Mouse (Mus musculus) cerebellum, adult 2 months (tissue): ENCODE measurements around the gene Ceacam2.
"Not testable (repeated sequence)": the region's sequence is repeated elsewhere in the genome, so short reads cannot be mapped to it uniquely, and the experiment has no call there.

Experiments
- CTCF ChIP-seq: fragments of 200-500 bp; IDR thresholded peaks from 2 replicates; pipeline ENCODE4 v1.5.1; 2011; ENCODE audit warnings: low read depth, mild to moderate bottlenecking, control low read depth, low read length, moderate library complexity, borderline replicate concordance; ENCODE audit not compliant: insufficient read depth
- POLR2A ChIP-seq: fragments of 200-500 bp; IDR thresholded peaks from 2 replicates; pipeline ENCODE4 v1.6.1; 2011; ENCODE audit warnings: low read length, control low read depth, borderline replicate concordance; ENCODE audit not compliant: insufficient read depth

DNA sequence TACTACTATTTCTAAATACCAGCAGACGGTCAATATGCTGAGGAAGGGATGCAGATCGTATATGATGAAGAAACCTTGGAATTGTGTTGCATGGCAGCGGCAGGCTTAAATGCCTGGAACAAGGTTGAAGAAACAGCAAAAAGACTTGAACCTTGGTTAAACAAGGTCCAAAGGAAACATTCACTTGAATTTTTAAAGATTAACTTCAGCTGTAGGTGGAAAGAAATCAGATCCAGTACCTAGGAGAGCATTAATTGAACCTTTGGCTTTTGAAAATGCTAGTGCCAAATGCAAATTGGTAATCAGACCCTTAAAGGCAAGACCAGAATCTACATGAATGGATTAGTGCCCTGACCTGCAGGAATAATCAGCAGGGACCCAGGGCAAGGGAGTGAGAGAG, 50.3 kb downstream of the Ceacam2 start:
- not testable (repeated sequence) for TF ChIP-seq POLR2A, CTCF
